Mouse (Mus musculus): Measurements from ENCODE around the gene Hoxd10. TPM values are rescaled to one million over a fixed set of nuclear protein-coding genes. Genes with fewer than 3 reads are reported as not detected.

Gene Hoxd10
- polyA plus RNA-seq, 1 experiment from 2014 or later = not detected

DNA sequence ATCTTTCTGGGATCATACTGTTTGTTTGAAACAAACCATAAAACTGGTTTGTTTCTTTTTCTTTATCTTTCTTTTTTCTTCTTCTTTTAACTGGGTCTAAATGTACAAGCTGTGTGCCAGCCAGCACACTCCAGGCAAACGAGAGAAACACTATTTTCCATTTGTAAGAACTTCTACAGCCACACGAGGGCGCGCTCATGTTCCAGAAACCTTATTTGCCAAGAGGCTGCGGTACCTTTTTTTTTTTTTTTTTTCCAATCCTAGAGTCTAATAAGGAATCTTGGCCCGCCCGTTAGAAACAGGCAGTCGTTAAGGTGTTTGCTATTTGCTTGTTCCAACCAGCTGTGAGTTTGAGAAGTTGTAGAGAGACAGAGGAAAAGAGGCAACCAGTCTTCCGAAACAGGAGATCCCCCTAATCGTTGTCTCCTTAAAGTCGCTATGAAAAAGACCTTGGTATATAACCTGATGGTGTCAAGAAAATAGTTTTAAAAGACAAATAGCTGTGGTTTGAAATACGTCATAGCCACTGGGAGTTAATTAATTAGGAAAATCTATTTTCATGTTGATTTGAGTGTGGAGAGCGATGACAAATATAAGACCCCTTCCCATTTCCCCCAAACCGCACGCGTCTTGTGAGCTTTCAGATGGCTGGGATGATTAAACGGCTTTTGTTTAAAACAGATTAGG lies 5.3 kb upstream of the Hoxd10 start:
- 7% methylated on average over 17 of the region's 17 CpGs for WGBS
- no peak overlapping the region for H3K4me3 ChIP-seq (ENCODE audit: low read depth, low read length)
- H3K27ac ChIP-seq (replicated peaks) = no peak overlapping the region
- peak; percentile 78 for TF ChIP-seq CTCF (IDR thresholded peaks at IDR 0.05; ENCODE audit: low read depth)
- no peak for TF ChIP-seq EP300 (optimal IDR thresholded peaks at IDR 0.05)
- no peaks in the 10 kb centered on the region for H3K9me3 ChIP-seq (ENCODE audit: control insufficient read depth, low read length)
- H3K4me2 ChIP-seq (replicated peaks; ENCODE audit: low read depth) = no peak overlapping the region
- H3K4me1 ChIP-seq (replicated peaks; ENCODE audit: control insufficient read depth, insufficient read depth) = no peaks in the 10 kb centered on the region
- peaks cover 51% of the 10 kb centered on the region for H3K27me3 ChIP-seq (ENCODE audit: control insufficient read depth, insufficient read depth, low read length)
- no peak overlapping the region for H3K9ac ChIP-seq (ENCODE audit: low read length)
- no peaks in the 10 kb centered on the region for H3K36me3 ChIP-seq (ENCODE audit: control insufficient read depth, insufficient read depth, low read length)
- no peak for ATAC-seq (ENCODE audit: low FRiP score, low TSS enrichment)
- DNase-seq (ENCODE audit: low spot score) = peak; percentile 72

DNA sequence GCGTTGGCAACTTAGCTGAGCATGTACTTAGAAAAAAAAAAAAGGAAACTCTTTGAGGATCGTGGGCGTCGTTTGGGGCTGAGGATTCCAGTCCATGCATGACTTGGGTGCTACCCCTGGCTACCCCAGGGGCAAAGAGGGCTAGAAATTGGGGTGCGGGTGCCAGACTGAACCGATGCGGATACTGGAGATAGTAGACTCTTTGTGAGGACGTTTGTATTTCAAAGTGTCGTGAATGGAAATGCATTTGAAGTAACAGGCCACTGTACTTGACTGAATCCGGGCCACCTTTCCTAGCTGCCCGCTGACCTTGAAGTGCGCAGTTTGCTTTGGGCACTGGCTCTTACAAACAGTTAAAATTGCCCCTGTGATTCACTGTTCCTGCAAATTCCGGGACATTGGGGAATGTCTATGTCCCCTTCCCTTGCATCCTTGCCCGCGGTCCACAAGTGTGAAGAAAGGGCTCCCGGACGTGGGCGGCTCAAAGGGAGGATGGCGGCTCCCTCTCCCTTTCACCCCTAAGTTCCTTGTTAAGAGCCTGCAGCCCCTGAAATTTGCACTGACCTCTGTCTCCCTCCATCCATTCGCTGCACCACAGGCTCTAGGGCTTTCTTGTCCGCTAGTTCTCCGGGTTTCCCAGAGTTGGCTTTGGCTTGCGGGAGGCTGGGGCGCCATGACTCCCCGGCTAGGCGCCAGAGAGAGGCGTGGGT lies 4.6 kb upstream of the Hoxd10 start:
- TF ChIP-seq EP300 (optimal IDR thresholded peaks at IDR 0.05) (no peak), CTCF (IDR thresholded peaks at IDR 0.05; ENCODE audit: low read depth) (no peak)
- Histone ChIP-seq H3K9ac (ENCODE audit: low read length) (no peak overlapping the region), H3K9me3 (ENCODE audit: control insufficient read depth, low read length) (no peaks in the 10 kb centered on the region), H3K4me2 (replicated peaks; ENCODE audit: low read depth) (no peak overlapping the region), H3K4me3 (ENCODE audit: low read depth, low read length) (no peak overlapping the region), H3K36me3 (ENCODE audit: control insufficient read depth, insufficient read depth, low read length) (no peaks in the 10 kb centered on the region), H3K4me1 (replicated peaks; ENCODE audit: control insufficient read depth, insufficient read depth) (no peaks in the 10 kb centered on the region), H3K27me3 (ENCODE audit: control insufficient read depth, insufficient read depth, low read length) (peaks cover 51% of the 10 kb centered on the region), H3K27ac (replicated peaks) (no peak overlapping the region)
- 1% methylated on average over 27 of the region's 27 CpGs for WGBS
- ATAC-seq (ENCODE audit: low FRiP score, low TSS enrichment) (no peak), DNase-seq (ENCODE audit: low spot score) (no peak)

DNA sequence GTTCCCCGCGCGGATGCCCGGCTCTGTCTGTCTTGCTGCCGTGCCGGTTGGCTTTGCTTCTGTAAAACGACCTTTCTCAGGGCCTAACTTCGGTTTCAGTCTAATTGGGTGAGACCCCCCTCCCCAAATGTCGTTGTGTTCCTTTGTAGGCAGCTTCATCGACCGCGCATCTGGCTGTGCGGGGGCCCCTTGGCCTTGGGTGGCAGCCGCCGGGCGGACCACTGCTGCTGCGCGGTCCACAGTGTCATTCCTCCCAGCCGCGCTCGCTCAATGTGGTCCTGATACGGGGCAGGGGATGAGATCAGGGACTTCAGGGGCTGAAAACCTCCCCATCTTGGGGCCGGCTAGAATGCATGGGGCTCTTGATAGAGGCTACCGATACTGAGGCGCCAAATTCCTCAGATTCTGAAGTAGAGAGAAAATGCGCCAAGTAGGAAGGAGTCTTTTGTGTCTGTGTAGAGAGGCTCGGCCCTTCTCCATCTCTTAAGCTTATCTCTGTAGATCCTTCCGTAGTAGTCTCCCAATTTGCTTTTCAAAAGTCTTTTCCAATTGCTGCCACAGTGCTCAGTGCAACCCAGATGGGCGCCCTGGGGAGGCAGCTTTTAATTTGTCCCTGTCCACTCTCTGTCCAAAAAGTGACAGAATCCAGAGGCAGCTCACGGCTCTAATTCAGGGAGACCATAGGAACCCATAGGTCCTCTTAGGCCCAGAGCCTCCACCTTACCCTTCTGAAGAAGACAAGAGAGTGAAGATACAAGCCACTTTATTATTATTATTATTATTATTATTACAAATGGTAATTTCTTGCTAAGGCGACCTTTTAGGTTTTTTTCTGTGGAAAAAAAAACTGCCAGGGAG lies 3.8 kb upstream of the Hoxd10 start:
- no peak overlapping the region for H3K9ac ChIP-seq (ENCODE audit: low read length)
- no peaks in the 10 kb centered on the region for H3K4me1 ChIP-seq (replicated peaks; ENCODE audit: control insufficient read depth, insufficient read depth)
- H3K27me3 ChIP-seq (ENCODE audit: control insufficient read depth, insufficient read depth, low read length) = peaks cover 50% of the 10 kb centered on the region
- H3K27ac ChIP-seq (replicated peaks) = no peak overlapping the region
- DNase-seq (ENCODE audit: low spot score) = no peak
- H3K4me2 ChIP-seq (replicated peaks; ENCODE audit: low read depth) = no peak overlapping the region
- H3K36me3 ChIP-seq (ENCODE audit: control insufficient read depth, insufficient read depth, low read length) = no peaks in the 10 kb centered on the region
- no peak overlapping the region for H3K4me3 ChIP-seq (ENCODE audit: low read depth, low read length)
- no peak for ATAC-seq (ENCODE audit: low FRiP score, low TSS enrichment)
- TF ChIP-seq CTCF (IDR thresholded peaks at IDR 0.05; ENCODE audit: low read depth) = no peak
- TF ChIP-seq EP300 (optimal IDR thresholded peaks at IDR 0.05) = no peak
- H3K9me3 ChIP-seq (ENCODE audit: control insufficient read depth, low read length) = no peaks in the 10 kb centered on the region
- 2% methylated on average over 31 of the region's 31 CpGs for WGBS

DNA sequence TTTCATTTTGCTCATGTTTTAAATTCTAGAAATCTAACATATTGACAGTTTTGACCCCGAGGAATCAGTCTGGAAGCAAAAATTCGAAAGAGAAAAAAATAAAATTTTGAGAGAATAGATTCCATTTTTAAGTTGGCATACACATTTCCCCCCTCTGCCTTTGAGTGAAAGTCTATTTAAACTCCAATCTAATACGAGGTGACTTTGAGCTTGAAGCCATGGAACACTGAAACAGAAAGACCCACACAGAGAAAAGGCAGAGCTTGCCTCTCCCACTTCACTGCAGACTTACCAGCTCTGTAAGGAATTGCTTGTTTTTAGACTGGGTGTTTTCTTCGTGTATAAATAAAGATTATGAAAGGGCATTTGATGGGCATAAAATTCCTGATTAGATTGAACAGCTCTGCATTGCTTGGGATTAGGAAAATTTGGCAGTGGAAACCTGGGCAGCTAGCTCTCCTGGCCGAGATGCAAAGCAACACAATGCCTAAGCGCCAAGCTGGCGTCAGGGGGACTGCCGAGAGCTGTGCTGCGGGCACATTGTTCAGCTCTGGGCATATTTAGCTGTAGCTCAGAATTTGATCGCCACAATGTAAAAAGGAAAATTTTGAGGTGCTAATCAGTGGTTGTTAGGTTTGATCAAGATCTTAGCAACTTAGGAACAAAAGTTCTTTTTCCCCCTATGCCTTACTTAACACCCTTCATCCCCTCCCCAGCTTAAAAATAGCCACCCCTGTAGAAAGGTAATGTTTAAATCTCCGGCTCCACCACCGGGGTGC lies 2.7 kb upstream of the Hoxd10 start:
- 8% methylated on average over 12 of the region's 12 CpGs for WGBS
- H3K36me3 ChIP-seq (ENCODE audit: control insufficient read depth, insufficient read depth, low read length) = no peaks in the 10 kb centered on the region
- H3K4me2 ChIP-seq (replicated peaks; ENCODE audit: low read depth) = no peak overlapping the region
- H3K9ac ChIP-seq (ENCODE audit: low read length) = no peak overlapping the region
- ATAC-seq (ENCODE audit: low FRiP score, low TSS enrichment) = no peak
- no peak for DNase-seq (ENCODE audit: low spot score)
- H3K27ac ChIP-seq (replicated peaks) = no peak overlapping the region
- peaks cover 47% of the 10 kb centered on the region for H3K27me3 ChIP-seq (ENCODE audit: control insufficient read depth, insufficient read depth, low read length)
- H3K4me3 ChIP-seq (ENCODE audit: low read depth, low read length) = no peak overlapping the region
- no peaks in the 10 kb centered on the region for H3K4me1 ChIP-seq (replicated peaks; ENCODE audit: control insufficient read depth, insufficient read depth)
- no peaks in the 10 kb centered on the region for H3K9me3 ChIP-seq (ENCODE audit: control insufficient read depth, low read length)
- TF ChIP-seq EP300 (optimal IDR thresholded peaks at IDR 0.05) (no peak), CTCF (IDR thresholded peaks at IDR 0.05; ENCODE audit: low read depth) (no peak)

DNA sequence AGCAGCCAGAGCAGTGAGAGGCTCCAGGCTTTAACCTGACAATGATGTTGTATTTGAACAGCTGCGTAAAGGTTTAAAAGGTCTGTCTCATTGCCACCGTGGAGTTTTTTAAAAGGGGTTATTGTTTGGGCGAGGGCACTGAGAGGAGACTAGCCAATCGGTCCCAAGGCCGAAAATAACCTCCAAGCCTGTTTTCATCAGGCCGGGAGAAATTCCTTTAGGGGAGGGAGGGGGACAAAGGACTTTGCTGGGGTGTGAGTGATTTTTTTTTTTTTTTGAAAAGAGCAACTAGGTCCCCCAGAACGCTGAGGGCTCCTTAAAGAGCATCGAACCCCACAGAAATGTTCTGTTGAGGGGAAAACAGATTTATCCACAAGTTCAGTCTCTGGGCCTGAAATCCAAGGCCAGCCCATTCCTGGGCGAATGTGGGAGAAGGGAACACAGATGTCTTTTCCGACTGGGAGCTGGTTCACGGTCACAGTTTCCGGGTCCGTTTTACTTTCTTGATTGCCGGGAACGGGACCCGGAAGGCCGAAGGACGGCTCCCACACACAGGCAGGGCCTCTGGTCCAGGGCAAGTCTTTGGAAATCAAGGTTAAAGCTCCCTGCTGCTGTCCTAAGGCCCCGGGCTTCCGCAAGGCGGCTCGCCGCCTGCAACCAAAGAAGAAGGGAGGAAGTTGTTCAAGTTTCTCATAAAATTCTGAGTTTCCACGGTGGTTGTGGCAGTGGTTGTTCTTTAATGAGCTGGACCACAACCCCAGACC lies 2.0 kb upstream of the Hoxd10 start:
- Histone ChIP-seq H3K9me3 (ENCODE audit: control insufficient read depth, low read length) (no peaks in the 10 kb centered on the region), H3K4me1 (replicated peaks; ENCODE audit: control insufficient read depth, insufficient read depth) (no peaks in the 10 kb centered on the region), H3K9ac (ENCODE audit: low read length) (no peak overlapping the region), H3K4me3 (ENCODE audit: low read depth, low read length) (no peak overlapping the region), H3K27ac (replicated peaks) (no peak overlapping the region), H3K36me3 (ENCODE audit: control insufficient read depth, insufficient read depth, low read length) (no peaks in the 10 kb centered on the region), H3K4me2 (replicated peaks; ENCODE audit: low read depth) (no peak overlapping the region), H3K27me3 (ENCODE audit: control insufficient read depth, insufficient read depth, low read length) (peaks cover 43% of the 10 kb centered on the region)
- 4% methylated on average over 24 of the region's 24 CpGs for WGBS
- DNase-seq (ENCODE audit: low spot score) (no peak), ATAC-seq (ENCODE audit: low FRiP score, low TSS enrichment) (no peak)
- TF ChIP-seq CTCF (IDR thresholded peaks at IDR 0.05; ENCODE audit: low read depth) (no peak), EP300 (optimal IDR thresholded peaks at IDR 0.05) (no peak)
